Mouse (Mus musculus): ENCODE measurements at regions not wholly inside any gene's neighbourhood (a gene's known extent, or its start where the extent isn't known, plus 50 kb on each side); places are given as distances from the start of the nearest gene placed in this dataset.

GRCm38 (mm10) chr13:33721851-33722250, 60.6 kb downstream of the Serpinb6d start:
- intact Hi-C loops (cut with DNase I) = no loop called here
- no peak for DNase-seq (ENCODE audit: extremely low spot score in 1 of 2, low spot score in 2 of 2)

DNA sequence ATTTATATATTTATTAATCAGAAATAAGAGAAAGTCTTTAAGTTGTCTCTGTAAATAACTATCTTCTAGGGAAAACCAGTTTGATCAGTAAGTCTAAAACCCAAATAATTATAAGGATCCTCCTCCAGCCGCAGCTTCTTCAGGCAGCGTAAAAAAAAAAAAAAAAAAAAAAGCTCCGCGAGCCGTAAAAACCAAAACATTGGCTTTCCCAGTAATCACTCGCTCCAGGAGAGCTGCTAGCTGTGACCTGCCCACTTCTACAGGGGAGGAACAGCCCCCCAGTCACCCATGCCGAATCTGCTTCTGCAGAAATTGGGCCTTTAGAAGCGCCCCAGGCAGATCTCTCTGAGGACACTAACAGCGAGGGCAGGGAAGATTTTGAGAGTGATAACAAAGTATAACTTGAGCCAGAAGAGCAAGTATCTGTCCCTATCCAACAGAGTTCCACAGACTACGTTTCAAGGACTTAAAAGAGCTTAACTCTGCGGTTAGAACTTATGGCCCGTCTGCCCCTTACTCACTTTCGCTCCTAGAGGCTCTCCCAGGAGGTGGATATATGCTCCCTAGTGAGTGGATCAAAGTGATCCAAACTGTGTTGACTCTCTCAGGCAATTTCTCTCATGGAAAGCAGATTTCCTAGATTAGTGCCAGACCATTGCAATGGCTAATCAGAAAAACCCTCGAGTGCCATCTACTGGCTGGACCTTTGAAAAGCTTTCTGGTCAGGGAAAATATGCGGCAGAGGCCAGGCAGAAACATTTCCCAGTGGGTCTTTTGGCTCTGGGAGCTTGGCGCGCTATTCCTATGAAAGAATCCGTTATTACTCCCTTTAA, 80.7 kb downstream of the Serpinb6e start:
- peak; percentile 61 to 74 for DNase-seq (ENCODE audit: extremely low spot score in 1 of 2, low spot score in 2 of 2)
- intact Hi-C loops (cut with DNase I) = loop anchor here (2.0 kb wide), 1 partner anchor 860 kb away; no protein-coding TSS in a partner anchor

GRCm38 (mm10) chr13:33763295-33763916, 79.8 kb downstream of the Serpinb6e start:
- intact Hi-C loops (cut with DNase I) = loop anchor here (2.0 kb wide), 1 partner anchor 861 kb away; no protein-coding TSS in a partner anchor
- DNase-seq (ENCODE audit: extremely low spot score in 1 of 2, low spot score in 2 of 2) = no peak

All from left cerebral cortex, postnatal 10 days (tissue).